Mouse (Mus musculus) heart, embryonic 14.5 days (tissue): ENCODE results near the gene Hsd11b2. TPM values are rescaled to one million over a fixed set of nuclear protein-coding genes. Genes with fewer than 3 reads are reported as not detected.

ENCODE experiments used
- ATAC-seq: fragments of 200-750 bp; cut with Nextera tagmentation; 2 replicates; pipeline ENCODE4 v1.8.0; 2017; ENCODE audit warnings: low read depth, moderate TSS enrichment; ENCODE audit not compliant: insufficient number of reproducible peaks, insufficient read depth, low FRiP score
- H3K27ac ChIP-seq, 2 experiments: fragments of 200-500 bp in 1 of 2; fragments of 300-500 bp in 1 of 2; sonication (generic) in 1 of 2; replicated peaks in 1 of 2; 2 replicates each; pipeline ENCODE4 v1.5.1; 2012 to 2014; ENCODE audit warnings: low read depth in 2 of 2, low read length in 2 of 2, control low read depth in 1 of 2, mild to moderate bottlenecking in 1 of 2, mixed read lengths in 1 of 2; ENCODE audit not compliant: control insufficient read depth in 1 of 2, insufficient read depth in 1 of 2
- H3K27me3 ChIP-seq: fragments of 300-500 bp; sonication (generic); 2 replicates; pipeline ENCODE4 v1.6.1; 2014; ENCODE audit warnings: mild to moderate bottlenecking, low read length, control low read depth; ENCODE audit not compliant: control insufficient read depth, insufficient read depth
- H3K36me3 ChIP-seq: fragments of 300-500 bp; sonication (generic); 2 replicates; pipeline ENCODE4 v1.6.1; 2014; ENCODE audit warnings: mild to moderate bottlenecking, control low read depth, low read length, mixed read lengths; ENCODE audit not compliant: control insufficient read depth, insufficient read depth
- H3K4me1 ChIP-seq, 2 experiments: fragments of 200-500 bp in 1 of 2; fragments of 300-500 bp in 1 of 2; sonication (generic) in 1 of 2; 2 replicates each; pipeline ENCODE4 v1.6.1; 2012 to 2014; ENCODE audit warnings: low read length in 2 of 2, control low read depth in 1 of 2, mixed read lengths in 1 of 2; ENCODE audit not compliant: control insufficient read depth in 2 of 2, insufficient read depth in 2 of 2
- H3K4me2 ChIP-seq: fragments of 300-500 bp; sonication (generic); 2 replicates; pipeline ENCODE4 v1.6.1; 2014; ENCODE audit warnings: mild to moderate bottlenecking, low read length
- H3K4me3 ChIP-seq, 2 experiments: fragments of 200-500 bp in 1 of 2; fragments of 300-500 bp in 1 of 2; sonication (generic) in 1 of 2; 2 replicates each; pipeline ENCODE4 v1.5.1; 2012 to 2014; ENCODE audit warnings: low read length in 2 of 2, mild to moderate bottlenecking in 2 of 2, control low read depth in 1 of 2, low read depth in 1 of 2, moderate library complexity in 1 of 2; ENCODE audit not compliant: control insufficient read depth in 1 of 2, insufficient read depth in 1 of 2
- H3K9ac ChIP-seq: fragments of 300-500 bp; sonication (generic); 2 replicates; pipeline ENCODE4 v1.6.1; 2014; ENCODE audit warnings: mild to moderate bottlenecking, low read length
- H3K9me3 ChIP-seq: fragments of 300-500 bp; sonication (generic); 2 replicates; pipeline ENCODE4 v1.6.1; 2016; ENCODE audit warnings: low read length, control low read depth; ENCODE audit not compliant: control insufficient read depth
- WGBS: fragments of 180-500 bp; shearing (Covaris S2); extraction: QIAGEN DNeasy Blood & Tissue Kit; methylation state at CpG from one replicate; pipeline ENCODE4 v1.1.7; 2014; 5-methylcytosine and 5-hydroxymethylcytosine counted together
- polyA plus RNA-seq: library from polyadenylated mRNA; unstranded; fragments of >200 nt; fragmentation: Nextera tagmentation; extraction: Ambion mirVana; gene quantifications from 2 replicates; pipeline ENCODE4 v1.2.1, GENCODE M21; 2014

Hsd11b2 gene
- polyA plus RNA-seq, 1 experiment from 2014 or later: 0.59 TPM

DNA sequence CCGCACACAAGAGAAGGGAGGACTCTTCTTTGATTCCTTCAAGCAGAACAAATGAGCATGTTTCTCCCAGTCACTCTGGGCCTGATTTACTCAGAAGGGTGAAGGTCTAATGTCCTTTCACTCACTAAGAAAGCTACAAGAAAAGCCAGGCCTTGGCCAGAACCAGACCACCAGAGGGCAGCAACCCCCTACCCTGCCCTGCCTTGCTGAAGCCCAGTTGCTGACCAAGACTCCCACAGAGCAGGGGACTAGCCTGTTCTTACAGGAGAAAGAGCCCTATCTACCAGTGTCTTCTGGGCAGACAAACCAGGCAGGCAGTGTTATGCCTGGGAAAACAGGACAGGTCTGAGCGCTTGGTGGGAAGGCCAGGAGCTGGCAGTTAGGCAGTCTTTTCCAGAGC is 34.2 kb upstream of the Hsd11b2 start:
- Histone ChIP-seq H3K27ac (no peak overlapping the region), H3K9ac (no peak overlapping the region), H3K4me1 (peaks cover 8% of the 10 kb centered on the region in 2 experiments), H3K27me3 (no peaks in the 10 kb centered on the region), H3K9me3 (no peaks in the 10 kb centered on the region), H3K4me3 (no peak overlapping the region), H3K4me2 (no peak overlapping the region), H3K36me3 (peaks cover 16% of the 10 kb centered on the region; the same call in 1 of the 2 replicates)
- 39% methylated on average over 2 of the region's 2 CpGs for WGBS
- ATAC-seq: no peak

DNA sequence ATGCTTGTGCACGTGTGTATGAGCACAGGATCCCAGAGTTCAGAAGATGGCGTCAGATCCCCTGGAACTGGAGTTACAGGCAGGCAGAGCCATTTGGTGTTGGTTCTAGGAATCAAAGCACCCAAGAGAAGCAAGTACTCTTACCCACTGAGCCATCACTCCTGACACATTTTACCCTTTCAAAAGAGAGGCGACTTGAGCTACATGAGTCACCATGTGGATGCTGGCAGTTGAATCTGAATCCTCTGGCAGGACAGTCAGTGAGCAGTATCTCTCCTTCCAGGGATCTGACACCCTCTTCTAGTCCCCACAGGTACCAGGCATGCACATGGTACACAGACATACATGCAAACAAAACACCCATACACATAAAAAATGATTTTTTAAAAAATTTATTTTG is 30.5 kb upstream of the Hsd11b2 start:
- no peaks in the 10 kb centered on the region for H3K9me3 ChIP-seq
- WGBS: 56% methylated on average over 3 of the region's 3 CpGs
- peaks cover 12% of the 10 kb centered on the region; the same call in 1 of the 2 replicates for H3K36me3 ChIP-seq
- no peak overlapping the region for H3K4me2 ChIP-seq
- peaks cover 2 to 12% of the 10 kb centered on the region in 2 experiments for H3K4me1 ChIP-seq
- H3K4me3 ChIP-seq: no peak overlapping the region
- H3K27ac ChIP-seq: no peak overlapping the region
- ATAC-seq: no peak
- no peak overlapping the region for H3K9ac ChIP-seq
- no peaks in the 10 kb centered on the region for H3K27me3 ChIP-seq

GRCm38 (mm10) chr8:105489281-105489680 is 29.3 kb upstream of the Hsd11b2 start:
- no peak for ATAC-seq
- no peak overlapping the region for H3K27ac ChIP-seq
- H3K4me2 ChIP-seq: no peak overlapping the region
- WGBS: 46% methylated on average over 1 of the region's 1 CpGs
- H3K27me3 ChIP-seq: no peaks in the 10 kb centered on the region
- peaks cover 2 to 12% of the 10 kb centered on the region in 2 experiments for H3K4me1 ChIP-seq
- H3K9me3 ChIP-seq: no peaks in the 10 kb centered on the region
- no peak overlapping the region for H3K9ac ChIP-seq
- no peak overlapping the region for H3K4me3 ChIP-seq
- peaks cover 10% of the 10 kb centered on the region; the same call in 1 of the 2 replicates for H3K36me3 ChIP-seq

DNA sequence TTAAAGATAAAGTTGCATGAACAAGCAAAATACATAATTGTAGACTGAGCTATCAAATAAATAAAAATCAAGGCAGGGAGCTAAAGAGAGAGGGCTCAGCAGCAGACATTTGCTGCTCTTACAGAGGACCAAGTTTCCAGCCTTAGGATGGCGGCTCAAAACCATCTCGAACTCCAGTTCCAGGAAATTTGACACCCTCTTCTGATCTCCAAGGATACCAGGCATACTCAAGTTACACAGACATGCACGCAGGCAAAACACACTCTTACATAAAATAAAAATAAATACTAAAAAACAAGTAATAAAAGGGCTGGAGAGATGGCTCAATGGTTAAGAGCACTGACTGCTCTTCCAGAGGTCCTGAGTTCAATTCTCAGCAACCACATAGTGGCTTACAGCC is 25.1 kb upstream of the Hsd11b2 start:
- WGBS: 34% methylated on average over 3 of the region's 3 CpGs

GRCm38 (mm10) chr8:105494566-105494965 is 24.0 kb upstream of the Hsd11b2 start:
- peaks cover 6 to 25% of the 10 kb centered on the region in 2 experiments for H3K4me1 ChIP-seq
- WGBS: 71% methylated on average over 3 of the region's 3 CpGs
- no peak overlapping the region for H3K9ac ChIP-seq
- no peaks in the 10 kb centered on the region for H3K27me3 ChIP-seq
- no peaks in the 10 kb centered on the region for H3K36me3 ChIP-seq
- no peak overlapping the region; a peak in 1 of 4 replicates for H3K27ac ChIP-seq
- no peaks in the 10 kb centered on the region for H3K9me3 ChIP-seq
- no peak overlapping the region for H3K4me2 ChIP-seq
- no peak overlapping the region for H3K4me3 ChIP-seq
- no peak for ATAC-seq

More for the DNA sequence above, 25.1 kb upstream of the Hsd11b2 start:
- Histone ChIP-seq H3K4me1 (peaks cover 6 to 25% of the 10 kb centered on the region in 2 experiments), H3K4me2 (no peak overlapping the region), H3K27me3 (no peaks in the 10 kb centered on the region), H3K4me3 (no peak overlapping the region), H3K27ac (no peak overlapping the region), H3K9ac (no peak overlapping the region), H3K36me3 (no peaks in the 10 kb centered on the region), H3K9me3 (no peaks in the 10 kb centered on the region)
- ATAC-seq: no peak

- H3K9me3 ChIP-seq: no peaks in the 10 kb centered on the region
- peak overlapping the region; percentile 88 for H3K4me2 ChIP-seq
- peak overlapping the region; percentile 89 to 91 for H3K4me3 ChIP-seq
- H3K27me3 ChIP-seq: no peaks in the 10 kb centered on the region
- no peak for ATAC-seq
- WGBS: 45% methylated on average over 17 of the region's 17 CpGs
- H3K9ac ChIP-seq: peak overlapping the region; percentile 91
- peaks cover 6 to 17% of the 10 kb centered on the region in 2 experiments for H3K4me1 ChIP-seq
- peak overlapping the region in 1 of 2 experiments; percentile 14; a peak in 2 of 4 replicates for H3K27ac ChIP-seq
- H3K36me3 ChIP-seq: no peaks in the 10 kb centered on the region
These were observed 22.9 kb upstream of the Hsd11b2 start for GRCm38 (mm10) chr8:105495350-105496302.

DNA sequence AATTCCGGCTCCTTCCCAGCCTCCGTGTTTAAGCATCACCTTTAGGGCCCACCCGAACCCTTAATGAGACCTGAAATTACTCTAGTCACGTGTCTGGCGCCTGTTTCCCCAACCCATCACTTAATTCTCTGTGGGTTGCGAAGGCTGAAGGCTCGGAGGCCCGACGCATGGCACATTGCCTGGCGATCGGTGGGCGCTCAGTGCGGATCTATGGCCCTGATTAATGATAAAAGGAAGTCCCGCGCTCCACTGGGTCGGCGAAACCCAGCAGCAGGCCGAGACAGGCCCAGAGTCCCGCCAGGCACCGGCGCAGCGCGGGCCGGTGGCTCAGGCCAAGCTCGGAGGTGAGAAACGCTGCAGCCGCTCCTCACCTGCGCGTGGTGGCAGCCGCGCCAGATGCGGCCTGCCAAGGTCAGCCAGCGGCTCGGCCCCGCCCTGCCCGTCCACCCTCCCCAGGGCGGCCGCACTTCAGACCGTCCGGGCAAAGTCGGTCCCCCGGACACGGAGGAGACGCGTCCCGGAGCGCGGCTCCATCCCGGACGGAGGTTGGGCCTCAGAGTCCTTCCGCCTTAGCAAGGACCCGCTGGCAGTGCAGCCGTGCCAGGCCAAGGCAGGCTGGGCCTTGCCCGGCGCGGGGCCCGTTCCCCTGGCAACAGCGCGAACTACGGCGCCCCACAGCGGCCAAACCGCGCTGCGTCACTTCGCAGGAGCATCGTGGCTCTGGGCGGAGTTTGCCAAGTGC is 21.9 kb upstream of the Hsd11b2 start, which contains the start of gene Zdhhc1:
Gene Zdhhc1 (minus strand): TSS at position 464 of the 742 bp plus-strand sequence.
- no peaks in the 10 kb centered on the region for H3K9me3 ChIP-seq
- no peaks in the 10 kb centered on the region for H3K27me3 ChIP-seq
- peak within 1 kb of the TSS; percentile 91 for H3K9ac ChIP-seq
- no peaks in the 10 kb centered on the region for H3K36me3 ChIP-seq
- peak within 1 kb of the TSS; percentile 88 for H3K4me2 ChIP-seq
- under 1% methylated on average over 68 of the region's 68 CpGs for WGBS
- peak within 1 kb of the TSS; percentile 89 to 91 for H3K4me3 ChIP-seq
- peak within 1 kb of the TSS; percentile 36 to 56 for H3K27ac ChIP-seq
- H3K4me1 ChIP-seq: peaks cover 4 to 13% of the 10 kb centered on the region in 2 experiments
- ATAC-seq: peak; percentile 79
